Mouse (Mus musculus) neural tube, postnatal 0 days (tissue): ENCODE measurements around the gene Hist1h2be. TPM values are rescaled to one million over a fixed set of nuclear protein-coding genes. Genes with fewer than 3 reads are reported as not detected.

Experiments
- microRNA-seq: library from miRNA; unstranded; fragments of <30 nt; microRNA quantifications from one replicate; pipeline ENCODE4, GENCODE M21; 2016
- polyA plus RNA-seq: library from polyadenylated mRNA; unstranded; fragments of >200 nt; fragmentation: Nextera tagmentation; extraction: Ambion mirVana; gene quantifications from 2 replicates; pipeline ENCODE4 v1.2.1, GENCODE M21; 2015

Gene Hist1h2be
- polyA plus RNA-seq, 1 experiment from 2014 or later = 0.80 TPM

Small RNA genes within 50 kb of the gene (microRNA-seq; reads per million reads assigned to microRNA genes)
- gene Gm44297 (not detected), gene Gm44359 (not detected), gene Gm44394 (not detected)

Other genes with a start within 250 kb of the Hist1h2be start
- 7.2 and 8.3 TPM in 2 replicates for gene Abt1, start 197.3 kb downstream of the Hist1h2be start, polyA plus RNA-seq
- gene Btn1a1, start 155.2 kb downstream of the Hist1h2be start, polyA plus RNA-seq = 0.11 and 0.19 TPM in 2 replicates
- 0.09 TPM in 1 of 2 replicates, not detected in the other for gene Btn2a2, start 132.3 kb downstream of the Hist1h2be start, polyA plus RNA-seq
- gene Hist1h4h, start 90.1 kb downstream of the Hist1h2be start, polyA plus RNA-seq = 0.92 and 4.6 TPM in 2 replicates
- gene Hist1h2af, start 87.2 kb downstream of the Hist1h2be start, polyA plus RNA-seq = 1.7 TPM in 1 of 2 replicates, not detected in the other
- 1.3 TPM in 1 of 2 replicates, not detected in the other for gene Hist1h3g, start 85.7 kb downstream of the Hist1h2be start, polyA plus RNA-seq
- 0.09 and 0.36 TPM in 2 replicates for gene Hist1h2bh, start 77.7 kb downstream of the Hist1h2be start, polyA plus RNA-seq
- 0.21 TPM in 1 of 2 replicates, not detected in the other for gene Hist1h3f, start 77.1 kb downstream of the Hist1h2be start, polyA plus RNA-seq
- gene Hist1h4f, start 69.5 kb downstream of the Hist1h2be start, polyA plus RNA-seq = not detected in 2 replicates
- 0.09 and 0.13 TPM in 2 replicates for gene Hist1h1d, start 67.9 kb downstream of the Hist1h2be start, polyA plus RNA-seq
- gene Hist1h3e, start 58.8 kb downstream of the Hist1h2be start, polyA plus RNA-seq = 1.5 and 2.0 TPM in 2 replicates
- 7.7 and 9.3 TPM in 2 replicates for gene Hist1h2ae, start 49.9 kb downstream of the Hist1h2be start, polyA plus RNA-seq
- 1.5 and 3.0 TPM in 2 replicates for gene Hist1h2bg, start 49.7 kb downstream of the Hist1h2be start, polyA plus RNA-seq
- 0.65 TPM in 1 of 2 replicates, not detected in the other for gene Hist1h2bf, start 46.9 kb downstream of the Hist1h2be start, polyA plus RNA-seq
- gene Hist1h2ad, start 46.7 kb downstream of the Hist1h2be start, polyA plus RNA-seq = not detected in 2 replicates
- gene Hist1h3d, start 45.4 kb downstream of the Hist1h2be start, polyA plus RNA-seq = 0.58 and 0.66 TPM in 2 replicates
- gene Hist1h4d, start 39.5 kb downstream of the Hist1h2be start, polyA plus RNA-seq = 25.2 and 28.2 TPM in 2 replicates
- gene Hist1h1e, start 1.4 kb upstream of the Hist1h2be start, polyA plus RNA-seq = 7.7 and 9.3 TPM in 2 replicates
- 0.19 and 0.41 TPM in 2 replicates for gene Hist1h2ac, start 62.8 kb upstream of the Hist1h2be start, polyA plus RNA-seq
- 37.8 and 45.4 TPM in 2 replicates for gene Hist1h2bc, start 63.1 kb upstream of the Hist1h2be start, polyA plus RNA-seq
- gene Hist1h1t, start 74.7 kb upstream of the Hist1h2be start, polyA plus RNA-seq = not detected in 2 replicates
- 2.4 and 3.7 TPM in 2 replicates for gene Hist1h4c, start 77.3 kb upstream of the Hist1h2be start, polyA plus RNA-seq
- 6.6 and 7.2 TPM in 2 replicates for gene Hfe, start 89.7 kb upstream of the Hist1h2be start, polyA plus RNA-seq
- gene Hist1h1c, start 117.7 kb upstream of the Hist1h2be start, polyA plus RNA-seq = 16.4 and 22.5 TPM in 2 replicates
- gene Hist1h3c, start 124.5 kb upstream of the Hist1h2be start, polyA plus RNA-seq = not detected in 2 replicates
- gene Hist1h2bb, start 125.6 kb upstream of the Hist1h2be start, polyA plus RNA-seq = 0.62 TPM in 1 of 2 replicates, not detected in the other
- gene Hist1h2ab, start 130.0 kb upstream of the Hist1h2be start, polyA plus RNA-seq = 2.7 and 4.7 TPM in 2 replicates
- 0.58 TPM in 1 of 2 replicates, not detected in the other for gene Hist1h3b, start 131.1 kb upstream of the Hist1h2be start, polyA plus RNA-seq
- 1.2 TPM in 1 of 2 replicates, not detected in the other for gene Hist1h4b, start 135.9 kb upstream of the Hist1h2be start, polyA plus RNA-seq
- gene Hist1h4a, start 140.1 kb upstream of the Hist1h2be start, polyA plus RNA-seq = 0.54 TPM in 1 of 2 replicates, not detected in the other
- gene Hist1h3a, start 141.3 kb upstream of the Hist1h2be start, polyA plus RNA-seq = 0.66 and 0.94 TPM in 2 replicates
- 0.50 and 0.66 TPM in 2 replicates for gene Hist1h1a, start 142.5 kb upstream of the Hist1h2be start, polyA plus RNA-seq
- not detected in 2 replicates for gene Trim38, start 148.8 kb upstream of the Hist1h2be start, polyA plus RNA-seq
- gene Slc17a2, start 185.9 kb upstream of the Hist1h2be start, polyA plus RNA-seq = not detected in 2 replicates
- not detected in 2 replicates for gene Slc17a3, start 218.3 kb upstream of the Hist1h2be start, polyA plus RNA-seq
- not detected in 2 replicates for gene Slc17a1, start 246.6 kb upstream of the Hist1h2be start, polyA plus RNA-seq